Mouse (Mus musculus): ENCODE measurements at regions not wholly inside any gene's neighbourhood (a gene's known extent, or its start where the extent isn't known, plus 50 kb on each side); places are given as distances from the start of the nearest gene placed in this dataset.

DNA sequence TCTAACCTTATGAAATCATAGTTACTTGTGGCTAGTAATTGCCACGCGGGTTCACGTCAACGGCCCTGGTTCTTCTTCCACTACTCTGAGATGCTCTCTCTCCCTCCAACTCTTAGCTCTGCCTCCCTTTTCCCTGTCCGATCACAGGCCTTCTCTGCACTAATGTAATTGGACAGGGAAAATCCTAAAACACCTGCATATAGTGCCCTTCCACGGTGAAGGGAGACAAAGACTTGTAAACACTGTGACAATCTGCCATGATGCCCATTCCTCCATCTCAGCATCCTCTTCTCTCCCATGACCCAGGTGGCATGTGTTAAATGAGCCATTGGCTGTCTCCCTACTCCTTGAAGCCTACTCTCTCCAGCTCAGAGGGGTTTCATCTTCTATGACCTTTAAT lies 74.9 kb downstream of the Vcpkmt start:
- TF ChIP-seq GATA1 (IDR thresholded peaks at IDR 0.05; ENCODE audit: borderline replicate concordance, low read length) (no peak), CTCF (IDR thresholded peaks at IDR 0.05; ENCODE audit: low read depth, low read length) (no peak)

All from G1E (cell line).